Mouse (Mus musculus): Measurements from ENCODE around the gene Gm6588.

GRCm38 (mm10) chr5:112411514-112412335 is 37.5 kb upstream of the Gm6588 start:
- TF ChIP-seq CTCF (IDR thresholded peaks at IDR 0.05 in 2 of 3, conservative IDR thresholded peaks at IDR 0.05 in 1 of 3; ENCODE audit: control insufficient read depth in 1 of 3, insufficient read depth in 1 of 3, low read depth in 2 of 3, low read length in 3 of 3, poor library complexity in 1 of 3, severe bottlenecking in 1 of 3), result no peak
- TF ChIP-seq NRF1 (IDR thresholded peaks at IDR 0.05; ENCODE audit: insufficient read depth, low read depth, low read length, poor library complexity, severe bottlenecking), result no peak
- TF ChIP-seq USF2 (IDR thresholded peaks at IDR 0.05; ENCODE audit: borderline replicate concordance in 1 of 2, insufficient read depth in 1 of 2, low read depth in 1 of 2, low read length in 2 of 2), result no peak
- TF ChIP-seq CHD1 (IDR thresholded peaks at IDR 0.05; ENCODE audit: low read depth, low read length), result no peak
- no peak for TF ChIP-seq MYC (IDR thresholded peaks at IDR 0.05; ENCODE audit: low read depth, low read length)
- no peak for TF ChIP-seq MXI1 (IDR thresholded peaks at IDR 0.05; ENCODE audit: low read depth, low read length)
- TF ChIP-seq SIN3A (IDR thresholded peaks at IDR 0.05; ENCODE audit: low read length), result no peak
- no peak for TF ChIP-seq MAFK (IDR thresholded peaks at IDR 0.05; ENCODE audit: borderline replicate concordance, low read depth, low read length)
- no peak for TF ChIP-seq GATA1 (IDR thresholded peaks at IDR 0.05; ENCODE audit: low read depth, low read length)
- no peak for TF ChIP-seq EP300 (IDR thresholded peaks at IDR 0.05; ENCODE audit: low read depth in 1 of 2, low read length in 2 of 2)
- TF ChIP-seq HCFC1 (IDR thresholded peaks at IDR 0.05; ENCODE audit: low read depth, low read length), result no peak
